Mouse (Mus musculus) ES-E14 (cell line): ENCODE data around the gene Fasn. TPM values are rescaled to one million over a fixed set of nuclear protein-coding genes. Genes with fewer than 3 reads are reported as not detected.

Source experiments
- DNase-seq: peaks from one replicate; pipeline ENCODE4 v3.0.0-alpha.2; 2013; ENCODE audit warnings: low read depth, low spot score
- H3K27ac ChIP-seq: 2 replicates; pipeline ENCODE4 v1.5.1; 2012; ENCODE audit warnings: low read depth, mild to moderate bottlenecking, low read length, moderate library complexity, mixed read lengths; ENCODE audit not compliant: poor library complexity, insufficient read depth, severe bottlenecking
- H3K36me3 ChIP-seq: 2 replicates; pipeline ENCODE4 v1.6.1; 2012; ENCODE audit warnings: mild to moderate bottlenecking, low read length, moderate library complexity, mixed read lengths; ENCODE audit not compliant: control insufficient read depth, poor library complexity, insufficient read depth, severe bottlenecking
- H3K4me1 ChIP-seq, 2 experiments: fragments of 150-350 bp in 1 of 2; sonication (generic) in 1 of 2; 2 replicates each; pipeline ENCODE4 v1.6.1; 2012; ENCODE audit warnings: low read length in 2 of 2, mild to moderate bottlenecking in 1 of 2, mixed read lengths in 1 of 2; ENCODE audit not compliant: control insufficient read depth in 2 of 2, insufficient read depth in 2 of 2, poor library complexity in 1 of 2
- H3K4me3 ChIP-seq, 2 experiments: fragments of 150-350 bp in 1 of 2; sonication (generic) in 1 of 2; 2 replicates each; pipeline ENCODE4 v1.5.1; 2012; ENCODE audit warnings: low read length in 2 of 2, low read depth in 1 of 2, mild to moderate bottlenecking in 1 of 2, mixed read lengths in 1 of 2; ENCODE audit not compliant: insufficient read depth in 1 of 2, poor library complexity in 1 of 2, severe bottlenecking in 1 of 2
- H3K9ac ChIP-seq: 2 replicates; pipeline ENCODE4 v1.6.1; 2012; ENCODE audit warnings: low read depth, mild to moderate bottlenecking, low read length, mixed read lengths; ENCODE audit not compliant: poor library complexity, insufficient read depth, severe bottlenecking
- H3K9me3 ChIP-seq: fragments of 150-350 bp; sonication (generic); 2 replicates; pipeline ENCODE4 v1.6.1; 2012; ENCODE audit warnings: low read depth, mild to moderate bottlenecking, low read length; ENCODE audit not compliant: control insufficient read depth, insufficient read depth
- CHD2 ChIP-seq: IDR thresholded peaks from 2 replicates; pipeline ENCODE4 v1.6.1; 2014; ENCODE audit warnings: mild to moderate bottlenecking, low read depth, low read length, inconsistent platforms
- HCFC1 ChIP-seq: IDR thresholded peaks from 2 replicates; pipeline ENCODE4 v1.6.1; 2012; ENCODE audit warnings: low read length, inconsistent platforms, borderline replicate concordance; ENCODE audit not compliant: insufficient read depth
- MAFK ChIP-seq: IDR thresholded peaks from 2 replicates; pipeline ENCODE4 v1.6.1; 2014; ENCODE audit warnings: mild to moderate bottlenecking, low read depth, low read length, inconsistent platforms; ENCODE audit not compliant: insufficient read depth
- ZC3H11A ChIP-seq: IDR thresholded peaks from 2 replicates; pipeline ENCODE4 v1.6.1; 2012; ENCODE audit warnings: low read depth, mild to moderate bottlenecking, inconsistent platforms, low read length, borderline replicate concordance
- ZNF384 ChIP-seq: IDR thresholded peaks from 2 replicates; pipeline ENCODE4 v1.6.1; 2012; ENCODE audit warnings: low read depth, low read length, inconsistent platforms
- in situ Hi-C, 2 experiments: fragments of 600-800 bp; cut with MboI; formaldehyde crosslinking; loops; one replicate each; pipeline ENCODE4 v1.15.1; 2025; ENCODE audit warnings: low sequenced_read_pairs in 2 of 2, inconsistent platforms in 1 of 2; ENCODE audit not compliant: unreplicated experiment in 2 of 2
- total RNA-seq: library from RNA; depleted of rRNA; stranded (reverse); fragments of 300-350 nt; gene quantifications from 2 replicates; pipeline ENCODE4 v1.2.3, GENCODE M21; 2012

Fasn gene
- total RNA-seq, 1 experiment, result 210 TPM

DNA sequence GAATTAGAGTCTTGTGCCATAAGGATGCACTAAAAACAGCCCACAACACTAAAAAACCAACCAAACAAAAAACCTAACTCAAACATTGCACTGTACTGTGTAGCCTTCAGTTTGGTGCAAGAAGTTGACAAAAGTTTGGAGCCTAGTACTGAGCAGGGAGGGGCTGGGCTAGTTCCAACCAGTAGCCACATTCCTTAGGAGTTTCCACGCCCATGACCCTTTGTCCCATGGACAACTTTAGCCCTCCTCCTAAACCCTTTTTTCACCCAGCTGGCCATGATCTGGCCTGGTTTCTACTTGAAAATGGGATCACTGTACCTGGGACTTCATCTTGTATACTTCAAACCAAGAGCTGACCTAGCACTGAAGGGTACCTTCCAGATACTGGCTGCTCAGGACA, 26.8 kb upstream of the Fasn start:
- TF ChIP-seq MAFK (no peak), ZC3H11A (no peak), ZNF384 (no peak), HCFC1 (no peak), CHD2 (no peak)
- H3K9me3 ChIP-seq, result no peaks in the 10 kb centered on the region
- 0 out of 4 replicates have a peak overlapping the region, but pooled peaks of 1 of the 2 experiments have one; percentile 14 for H3K4me3 ChIP-seq
- peaks cover 2 to 31% of the 10 kb centered on the region in 2 experiments; a peak in 2 of 4 replicates for H3K4me1 ChIP-seq
- peak overlapping the region; percentile 80 for H3K27ac ChIP-seq
- H3K9ac ChIP-seq, result peak overlapping the region; percentile 9; the same call in 1 of the 2 replicates
- no peaks in the 10 kb centered on the region for H3K36me3 ChIP-seq
- in situ Hi-C loops, result no loop called here
- DNase-seq, result peak; percentile 73

DNA sequence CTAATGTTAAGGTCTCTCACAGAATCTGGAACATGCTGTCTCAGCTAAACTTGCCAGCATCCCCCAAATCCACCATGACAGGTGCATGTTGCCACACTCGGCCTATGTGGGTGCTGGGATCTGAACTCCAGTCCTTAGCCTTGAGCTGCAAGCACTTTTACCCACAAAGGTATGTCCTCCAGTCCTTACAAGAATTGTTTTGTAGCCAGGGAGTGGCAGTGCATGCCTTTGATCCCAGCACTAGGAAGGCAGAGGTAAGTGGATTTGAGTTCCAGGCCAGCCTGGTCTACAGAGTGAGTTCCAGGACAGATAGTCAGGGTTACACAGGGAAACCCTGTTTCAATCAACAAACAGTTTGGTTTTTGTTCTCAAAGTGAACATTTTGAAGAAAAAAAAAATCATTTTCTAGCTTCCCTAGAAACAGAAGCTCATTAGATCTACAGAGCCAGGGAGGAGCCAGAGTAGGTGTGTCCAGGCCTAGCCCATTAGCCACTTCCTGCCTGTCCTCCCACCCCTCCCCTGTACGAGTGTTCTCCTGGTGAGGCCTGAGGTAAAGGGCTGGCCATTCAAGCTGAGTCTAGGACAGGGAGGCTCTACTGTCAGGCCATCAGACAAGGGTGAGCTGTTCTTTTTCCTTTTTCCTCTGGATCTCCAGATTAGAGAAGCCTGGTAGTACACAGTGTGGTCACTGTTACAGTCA, 26.1 kb upstream of the Fasn start:
- peaks cover 2 to 31% of the 10 kb centered on the region in 2 experiments; a peak in 2 of 4 replicates for H3K4me1 ChIP-seq
- TF ChIP-seq CHD2, result no peak
- TF ChIP-seq HCFC1, result no peak
- TF ChIP-seq ZC3H11A, result no peak
- TF ChIP-seq MAFK, result no peak
- TF ChIP-seq ZNF384, result no peak
- no peak overlapping the region for H3K9ac ChIP-seq
- in situ Hi-C loops, result no loop called here
- H3K4me3 ChIP-seq, result no peak overlapping the region
- H3K9me3 ChIP-seq, result no peaks in the 10 kb centered on the region
- peak overlapping the region; percentile 80; the same call in 1 of the 2 replicates for H3K27ac ChIP-seq
- DNase-seq, result no peak
- H3K36me3 ChIP-seq, result no peaks in the 10 kb centered on the region

DNA sequence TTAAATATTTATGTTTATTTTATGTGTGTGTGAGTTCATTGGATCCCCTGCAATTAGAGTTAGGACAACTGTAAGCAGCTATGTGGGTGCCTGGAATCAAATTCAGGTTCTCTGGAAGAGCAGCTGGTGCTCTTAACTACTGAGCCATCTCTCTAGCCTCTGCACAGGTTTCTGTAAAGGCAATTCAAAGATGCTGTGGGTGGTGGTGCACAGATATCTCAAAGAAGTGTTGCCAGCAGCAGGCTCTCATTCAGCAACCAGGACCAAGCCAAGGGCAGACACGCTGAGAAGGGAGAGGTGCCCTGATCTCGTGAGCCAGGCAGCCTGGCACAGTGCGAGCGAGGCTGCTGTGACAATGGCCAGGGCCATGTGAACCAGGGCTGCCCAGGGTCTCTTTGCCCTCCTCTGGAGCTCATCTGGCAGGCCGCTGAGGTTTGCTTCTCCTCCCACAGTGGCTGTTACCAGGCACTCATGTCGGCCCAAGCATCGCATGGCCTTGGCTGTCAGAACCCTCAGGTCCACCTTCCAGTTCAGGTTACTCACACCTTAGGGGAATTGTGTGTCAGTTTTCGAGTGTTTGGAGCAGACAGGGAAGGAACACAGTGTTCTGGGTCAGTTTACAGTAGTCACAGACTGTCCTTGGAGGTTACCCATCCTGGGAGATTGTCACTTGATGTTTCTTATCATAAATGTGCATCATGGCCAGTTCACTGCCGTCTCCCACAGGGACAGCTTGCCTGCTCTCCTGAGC, 22.6 kb upstream of the Fasn start:
- Histone ChIP-seq H3K9me3 (no peaks in the 10 kb centered on the region), H3K4me1 (peaks cover 2 to 16% of the 10 kb centered on the region in 2 experiments; a peak in 2 of 4 replicates), H3K9ac (no peak overlapping the region), H3K4me3 (no peak overlapping the region), H3K27ac (no peak overlapping the region), H3K36me3 (no peaks in the 10 kb centered on the region)
- DNase-seq, result no peak
- in situ Hi-C loops, result no loop called here
- TF ChIP-seq HCFC1 (no peak), ZNF384 (no peak), CHD2 (no peak), MAFK (no peak), ZC3H11A (no peak)

DNA sequence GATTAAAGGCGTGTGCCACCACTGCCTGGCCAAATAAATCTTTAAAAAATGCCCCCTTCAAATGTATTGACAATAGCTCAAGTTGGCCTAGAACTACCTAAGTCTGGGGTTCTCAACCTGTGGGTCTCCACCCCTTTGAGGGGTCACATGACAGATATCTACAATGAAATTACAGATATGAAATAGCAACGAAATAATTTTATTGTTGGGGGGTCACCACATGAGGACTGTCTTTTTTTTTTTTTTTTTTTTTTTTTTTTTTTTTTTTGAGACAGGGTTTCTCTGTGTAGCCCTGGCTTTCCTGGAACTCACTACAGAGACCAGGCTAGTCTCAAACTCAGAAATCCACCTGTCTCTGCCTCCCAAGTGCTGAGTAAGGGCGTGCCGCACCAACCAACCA, 20.0 kb upstream of the Fasn start:
- in situ Hi-C loops, result no loop called here
- H3K36me3 ChIP-seq, result no peaks in the 10 kb centered on the region
- H3K27ac ChIP-seq, result no peak overlapping the region
- H3K9ac ChIP-seq, result no peak overlapping the region
- H3K4me3 ChIP-seq, result no peak overlapping the region
- TF ChIP-seq MAFK, result no peak
- TF ChIP-seq ZC3H11A, result no peak
- no peak for TF ChIP-seq CHD2
- no peak for TF ChIP-seq ZNF384
- TF ChIP-seq HCFC1, result no peak
- no peaks in the 10 kb centered on the region for H3K9me3 ChIP-seq
- DNase-seq, result no peak
- no peaks in the 10 kb centered on the region for H3K4me1 ChIP-seq
